Mouse (Mus musculus) G1E (cell line): ENCODE results near the gene Enpp1. TPM values are rescaled to one million over a fixed set of nuclear protein-coding genes. Genes with fewer than 3 reads are reported as not detected.
A peak's percentile ranks its signal among the peaks of the same experiment; 100 is the strongest.

ENCODE experiments used
- ATAC-seq: 2 replicates; pipeline ENCODE4 v1.8.0; 2016; ENCODE audit warnings: mild to moderate bottlenecking; ENCODE audit not compliant: insufficient number of reproducible peaks, poor library complexity, low FRiP score, severe bottlenecking; ENCODE audit errors: extremely low read depth
- DNase-seq: peaks from one replicate; pipeline ENCODE4 v3.0.0; 2012; ENCODE audit warnings: low spot score
- H3K27me3 ChIP-seq: 2 replicates; pipeline ENCODE4 v1.6.1; 2012; ENCODE audit warnings: mild to moderate bottlenecking, low read length, inconsistent platforms; ENCODE audit not compliant: insufficient read depth
- H3K36me3 ChIP-seq: replicated peaks from 2 replicates; pipeline ENCODE3; 2012; ENCODE audit warnings: mild to moderate bottlenecking, inconsistent platforms
- H3K4me1 ChIP-seq: 2 replicates; pipeline ENCODE4 v1.6.1; 2012; ENCODE audit warnings: low read depth, low read length, inconsistent platforms, mixed read lengths; ENCODE audit not compliant: insufficient read depth
- H3K4me3 ChIP-seq: 2 replicates; pipeline ENCODE4 v1.5.1; 2012; ENCODE audit warnings: low read depth, mild to moderate bottlenecking, inconsistent platforms, low read length, moderate library complexity, mixed read lengths
- H3K9me3 ChIP-seq: replicated peaks from 2 replicates; pipeline ENCODE4 v1.6.1; 2012; ENCODE audit warnings: inconsistent platforms
- CTCF ChIP-seq: IDR thresholded peaks from 2 replicates; pipeline ENCODE4 v1.5.1; 2012; ENCODE audit warnings: low read depth, low read length, inconsistent platforms, mixed read lengths
- GATA1 ChIP-seq: IDR thresholded peaks from 2 replicates; pipeline ENCODE4 v1.6.1; 2012; ENCODE audit warnings: borderline replicate concordance, low read length, inconsistent platforms, mixed read lengths
- GATA2 ChIP-seq: IDR thresholded peaks from 2 replicates; pipeline ENCODE4 v1.6.1; 2012; ENCODE audit warnings: low read depth, low read length, inconsistent platforms, borderline replicate concordance
- POLR2AphosphoS5 ChIP-seq: IDR thresholded peaks from 2 replicates; pipeline ENCODE4 v1.6.1; 2012; ENCODE audit warnings: low read depth, low read length, inconsistent platforms; ENCODE audit not compliant: insufficient replicate concordance
- TAL1 ChIP-seq: conservative IDR thresholded peaks from 2 replicates; pipeline ENCODE4 v1.6.1; 2012; ENCODE audit warnings: low read depth, low read length, inconsistent platforms, mixed read lengths
- polyA plus RNA-seq: library from polyadenylated mRNA; stranded (reverse); fragments of >175 nt; gene quantifications from 2 replicates; pipeline ENCODE4 v1.2.3, GENCODE M21; 2012
- total RNA-seq, 2 experiments: library from RNA; stranded (forward) in 1 of 2; stranded (reverse) in 1 of 2; fragments of 200-1000 nt in 1 of 2; fragments of >200 nt in 1 of 2; fragmentation: Nextera tagmentation in 1 of 2; gene quantifications; 2 replicates each; pipeline ENCODE4 v1.2.3; 2014 to 2017

The Enpp1 gene
- total and polyA plus RNA-seq, 3 experiments = 0.16 to 0.23 TPM; not detected in 1

- Histone ChIP-seq H3K4me3 (no peak overlapping the region; the same call in 1 of the 2 replicates), H3K4me1 (peaks cover 25% of the 10 kb centered on the region), H3K9me3 (no peaks in the 10 kb centered on the region), H3K27me3 (no peaks in the 10 kb centered on the region), H3K36me3 (no peaks in the 10 kb centered on the region)
- no peak for TF ChIP-seq CTCF
- no peak for TF ChIP-seq GATA2
- TF ChIP-seq TAL1 = no peak
- no peak for TF ChIP-seq POLR2AphosphoS5
- no peak for TF ChIP-seq GATA1
- no peak for ATAC-seq
- DNase-seq = no peak
These were observed 31.1 kb upstream of the Enpp1 start for GRCm38 (mm10) chr10:24742950-24743487.

GRCm38 (mm10) chr10:24741229-24742198 is 29.6 kb upstream of the Enpp1 start:
- H3K4me3 ChIP-seq = no peak overlapping the region
- ATAC-seq (peak; percentile 22), DNase-seq (no peak)
- H3K27me3 ChIP-seq = no peaks in the 10 kb centered on the region
- no peaks in the 10 kb centered on the region for H3K9me3 ChIP-seq
- peaks cover 25% of the 10 kb centered on the region for H3K4me1 ChIP-seq
- TF ChIP-seq GATA2 = no peak
- no peak for TF ChIP-seq TAL1
- TF ChIP-seq POLR2AphosphoS5 = no peak
- no peak for TF ChIP-seq CTCF
- no peak for TF ChIP-seq GATA1
- no peaks in the 10 kb centered on the region for H3K36me3 ChIP-seq

- Histone ChIP-seq H3K4me1 (peaks cover 25% of the 10 kb centered on the region), H3K27me3 (no peaks in the 10 kb centered on the region), H3K9me3 (no peaks in the 10 kb centered on the region), H3K4me3 (no peak overlapping the region), H3K36me3 (no peaks in the 10 kb centered on the region)
- TF ChIP-seq GATA1 (no peak), TAL1 (no peak), POLR2AphosphoS5 (no peak), GATA2 (no peak), CTCF (no peak)
- no peak for DNase-seq
- no peak for ATAC-seq
These were observed 27.2 kb upstream of the Enpp1 start for GRCm38 (mm10) chr10:24739171-24739570.

DNA sequence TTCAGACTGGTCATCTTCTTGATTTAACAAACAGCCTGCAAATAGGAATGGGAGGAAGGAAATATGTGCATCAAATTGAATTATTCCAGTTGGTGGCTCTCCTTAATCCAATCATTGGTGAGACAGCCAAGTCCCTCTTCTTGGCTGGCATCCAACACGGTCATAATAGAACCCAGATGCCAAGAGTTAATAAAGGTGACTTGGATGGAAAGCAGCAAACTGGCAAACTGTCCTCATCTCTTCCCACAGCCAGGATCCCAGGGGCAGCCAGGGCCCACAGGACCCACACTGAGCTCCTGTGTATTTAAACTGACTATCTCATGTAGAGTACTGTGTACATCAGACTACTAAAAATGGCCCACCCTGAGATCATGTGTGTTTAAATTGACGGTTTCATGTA is 26.5 kb upstream of the Enpp1 start:
- no peak for TF ChIP-seq CTCF
- no peak for TF ChIP-seq TAL1
- TF ChIP-seq GATA1 = no peak
- no peak for TF ChIP-seq POLR2AphosphoS5
- no peak for TF ChIP-seq GATA2

GRCm38 (mm10) chr10:24735027-24735777 is 23.2 kb upstream of the Enpp1 start:
- H3K36me3 ChIP-seq = no peaks in the 10 kb centered on the region
- no peaks in the 10 kb centered on the region for H3K9me3 ChIP-seq
- ATAC-seq (no peak), DNase-seq (no peak)
- TF ChIP-seq POLR2AphosphoS5 (no peak), GATA1 (no peak), GATA2 (no peak), TAL1 (no peak), CTCF (no peak)
- H3K27me3 ChIP-seq = no peaks in the 10 kb centered on the region
- H3K4me3 ChIP-seq = no peak overlapping the region
- peaks cover 23% of the 10 kb centered on the region for H3K4me1 ChIP-seq

More for the DNA sequence above, 26.5 kb upstream of the Enpp1 start:
- Histone ChIP-seq H3K9me3 (no peaks in the 10 kb centered on the region), H3K27me3 (no peaks in the 10 kb centered on the region), H3K36me3 (no peaks in the 10 kb centered on the region), H3K4me3 (no peak overlapping the region), H3K4me1 (peaks cover 28% of the 10 kb centered on the region)
- ATAC-seq = no peak
- no peak for DNase-seq

DNA sequence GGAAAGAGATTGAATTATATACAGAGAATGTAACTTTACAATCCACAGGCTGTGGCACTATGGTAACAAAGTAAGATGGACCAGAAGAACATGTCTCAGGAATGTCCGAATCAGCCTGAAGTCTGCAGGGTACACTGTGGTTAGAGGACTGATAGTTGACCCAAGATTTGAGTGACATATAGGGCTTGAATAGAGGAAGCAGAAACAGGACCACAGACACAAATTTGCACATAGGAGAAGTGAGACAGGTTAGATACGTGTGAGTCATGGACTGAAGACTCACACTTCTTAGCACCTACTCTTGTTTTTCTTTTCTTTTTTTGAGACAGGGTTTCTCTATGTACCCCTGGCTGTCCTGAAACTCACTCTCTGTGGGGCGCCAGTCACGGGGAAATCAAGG is 15.5 kb upstream of the Enpp1 start:
- ATAC-seq = no peak
- H3K36me3 ChIP-seq = no peaks in the 10 kb centered on the region
- TF ChIP-seq CTCF = no peak
- H3K4me3 ChIP-seq = no peak overlapping the region
- H3K9me3 ChIP-seq = peaks cover 5% of the 10 kb centered on the region
- DNase-seq = no peak
- peaks cover 23% of the 10 kb centered on the region for H3K4me1 ChIP-seq
- H3K27me3 ChIP-seq = no peaks in the 10 kb centered on the region
